Mouse (Mus musculus): ENCODE measurements around the gene Slc24a4.

DNA sequence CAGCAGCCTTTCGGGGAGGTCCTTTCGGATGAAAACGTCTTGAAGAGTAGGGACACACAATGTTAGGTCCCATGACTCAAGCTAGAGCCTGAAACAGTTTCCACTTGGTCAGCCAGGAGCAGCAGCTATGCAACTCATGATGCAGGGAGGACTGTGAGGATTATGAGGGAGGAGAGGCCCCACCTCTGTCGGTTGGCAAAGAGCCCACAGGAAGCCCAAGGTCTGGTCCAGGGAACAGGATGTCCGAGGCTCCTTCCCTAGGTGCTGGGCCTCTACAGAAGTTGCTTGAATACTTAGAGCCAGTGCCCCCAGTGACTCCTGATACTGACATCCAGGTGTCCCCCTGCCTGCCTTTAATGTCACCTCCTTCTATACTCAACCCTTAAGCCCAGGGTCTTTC, 182.9 kb downstream of the Slc24a4 start:
- TF ChIP-seq CTCF (IDR thresholded peaks at IDR 0.05; ENCODE audit: low read depth, low read length) = no peak
- TF ChIP-seq POLR2A (IDR thresholded peaks at IDR 0.05; ENCODE audit: extremely low read depth, insufficient read depth, low read length) = no peak
